Mouse (Mus musculus) limb, embryonic 14.5 days (tissue): ENCODE data around the gene Dync2h1. TPM values are rescaled to one million over a fixed set of nuclear protein-coding genes. Genes with fewer than 3 reads are reported as not detected.

ENCODE experiments used
- ATAC-seq: fragments of 200-750 bp; cut with Nextera tagmentation; 2 replicates; pipeline ENCODE4 v1.8.0; 2017; ENCODE audit warnings: low read depth, moderate number of reproducible peaks, moderate TSS enrichment; ENCODE audit not compliant: low FRiP score
- DNase-seq: peaks from one replicate; pipeline ENCODE4 v3.0.0-alpha.2; 2015; ENCODE audit warnings: low spot score
- H3K27ac ChIP-seq: fragments of 300-500 bp; sonication (generic); replicated peaks from 2 replicates; pipeline ENCODE4 v1.5.1; 2014; ENCODE audit warnings: low read depth, mild to moderate bottlenecking, low read length, moderate library complexity, mixed read lengths
- H3K27me3 ChIP-seq: fragments of 300-500 bp; sonication (generic); 2 replicates; pipeline ENCODE4 v1.6.1; 2014; ENCODE audit warnings: low read length, mixed read lengths; ENCODE audit not compliant: control insufficient read depth, insufficient read depth
- H3K36me3 ChIP-seq: fragments of 300-500 bp; sonication (generic); 2 replicates; pipeline ENCODE4 v1.6.1; 2014; ENCODE audit warnings: mild to moderate bottlenecking, low read length, moderate library complexity, mixed read lengths; ENCODE audit not compliant: control insufficient read depth, insufficient read depth
- H3K4me1 ChIP-seq: fragments of 300-500 bp; sonication (generic); 2 replicates; pipeline ENCODE4 v1.6.1; 2014; ENCODE audit warnings: antibody characterized with exemption, low read length, mixed read lengths; ENCODE audit not compliant: control insufficient read depth, insufficient read depth
- H3K4me2 ChIP-seq: fragments of 300-500 bp; sonication (generic); replicated peaks from 2 replicates; pipeline ENCODE4 v1.6.1; 2014; ENCODE audit warnings: low read depth, mild to moderate bottlenecking, low read length, moderate library complexity; ENCODE audit not compliant: severe bottlenecking
- H3K4me3 ChIP-seq: fragments of 300-500 bp; sonication (generic); replicated peaks from 2 replicates; pipeline ENCODE4 v1.5.1; 2014; ENCODE audit warnings: low read length
- H3K9ac ChIP-seq: fragments of 300-500 bp; sonication (generic); 2 replicates; pipeline ENCODE4 v1.6.1; 2014; ENCODE audit warnings: mild to moderate bottlenecking, low read depth, low read length, moderate library complexity; ENCODE audit not compliant: severe bottlenecking
- H3K9me3 ChIP-seq: fragments of 300-500 bp; sonication (generic); 2 replicates; pipeline ENCODE4 v1.6.1; 2016; ENCODE audit warnings: low read length; ENCODE audit not compliant: control insufficient read depth
- POLR2A ChIP-seq: fragments of 200-500 bp; IDR thresholded peaks from 2 replicates; pipeline ENCODE4 v1.8.0; 2012; ENCODE audit warnings: inconsistent platforms, mild to moderate bottlenecking, moderate library complexity, borderline replicate concordance; ENCODE audit not compliant: insufficient read depth, insufficient read length; ENCODE audit errors: extremely low read depth
- WGBS: fragments of 180-500 bp; shearing (Covaris S2); extraction: QIAGEN DNeasy Blood & Tissue Kit; methylation state at CpG from one replicate; pipeline ENCODE4 v1.1.7; 2014; 5-methylcytosine and 5-hydroxymethylcytosine counted together
- polyA plus RNA-seq, 2 experiments: library from polyadenylated mRNA; depleted of rRNA in 1 of 2; stranded (reverse) in 1 of 2; unstranded in 1 of 2; fragments of >200 nt; fragmentation: Nextera tagmentation in 1 of 2; extraction: Ambion mirVana in 1 of 2; gene quantifications; 2 replicates each; pipeline versions ENCODE4 v1.2.1 to v1.2.3; 2012 to 2014

Dync2h1 gene
- polyA plus RNA-seq, 2 experiments = 5.1 to 17.7 TPM

DNA sequence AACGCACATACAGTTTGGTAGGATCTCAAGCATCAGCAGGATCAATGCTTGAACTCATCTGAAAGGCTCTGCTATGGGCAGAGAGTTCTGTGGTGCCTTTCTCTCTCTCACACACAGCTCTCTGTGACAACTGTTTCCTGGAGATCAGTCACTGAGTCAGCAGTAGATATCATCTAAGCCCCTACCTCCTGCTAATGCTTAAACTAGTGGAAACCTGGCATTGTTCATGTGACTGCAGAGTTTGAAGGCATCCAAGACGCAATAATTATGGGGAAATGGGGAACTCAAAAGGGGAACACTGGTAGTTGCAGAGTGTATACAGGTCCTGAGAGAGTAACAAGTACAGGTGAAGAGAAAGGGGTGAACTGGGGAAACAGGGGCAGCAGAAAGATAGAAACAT lies 109.6 kb downstream of the Dync2h1 start:
- no peak overlapping the region for H3K9ac ChIP-seq
- peaks cover 25% of the 10 kb centered on the region for H3K36me3 ChIP-seq
- no peak overlapping the region for H3K4me3 ChIP-seq
- no peaks in the 10 kb centered on the region for H3K4me1 ChIP-seq
- DNase-seq (no peak), ATAC-seq (no peak)
- no peaks in the 10 kb centered on the region for H3K27me3 ChIP-seq
- no peak for TF ChIP-seq POLR2A
- H3K27ac ChIP-seq = no peak overlapping the region
- H3K4me2 ChIP-seq = no peak overlapping the region
- H3K9me3 ChIP-seq = no peaks in the 10 kb centered on the region
- WGBS = 93% methylated on average over 2 of the region's 2 CpGs

DNA sequence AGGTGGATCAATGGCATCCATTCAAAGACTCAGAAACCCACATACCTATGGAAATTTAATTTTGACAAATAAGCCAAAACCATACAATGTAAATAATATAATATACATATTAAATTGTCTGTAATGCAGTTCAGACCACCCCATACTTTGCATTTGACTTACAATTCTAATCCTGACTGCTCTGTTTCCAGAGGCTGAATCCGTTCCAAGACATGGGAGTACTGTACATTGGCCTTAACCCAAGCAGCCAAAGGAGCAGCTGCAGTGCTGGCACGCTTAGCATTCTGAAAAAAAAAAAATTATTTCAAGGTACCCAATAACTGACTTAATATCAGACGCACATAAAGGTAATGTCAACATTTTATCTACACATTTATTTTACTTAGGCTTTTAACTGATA lies 113.4 kb downstream of the Dync2h1 start:
- Histone ChIP-seq H3K4me3 (no peak overlapping the region), H3K36me3 (peaks cover 14% of the 10 kb centered on the region), H3K4me2 (no peak overlapping the region), H3K9me3 (no peaks in the 10 kb centered on the region), H3K4me1 (no peaks in the 10 kb centered on the region), H3K27ac (no peak overlapping the region), H3K9ac (no peak overlapping the region), H3K27me3 (no peaks in the 10 kb centered on the region)
- no peak for ATAC-seq
- no peak for TF ChIP-seq POLR2A
- DNase-seq = peak; percentile 58
- WGBS = 84% methylated on average over 3 of the region's 3 CpGs

DNA sequence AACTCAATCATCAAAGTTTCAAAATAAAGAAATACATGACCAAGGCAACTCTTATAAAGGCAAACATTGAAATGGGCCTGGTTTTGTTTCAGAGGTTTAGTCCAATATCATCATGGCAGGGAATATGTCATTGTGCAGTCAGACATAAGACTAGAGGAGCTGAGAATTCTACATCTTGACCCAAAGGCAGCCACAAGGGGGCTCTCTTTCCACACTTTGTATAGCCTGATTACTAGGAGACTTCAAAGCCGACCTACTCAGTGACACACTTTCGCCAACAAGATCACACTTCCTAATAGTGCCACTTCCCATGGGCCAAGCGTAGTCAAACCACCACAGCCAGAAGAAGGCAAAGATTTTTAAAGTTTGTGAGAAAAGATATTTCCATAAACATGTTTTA lies 133.7 kb downstream of the Dync2h1 start:
- no peak overlapping the region for H3K4me2 ChIP-seq
- no peak overlapping the region for H3K9ac ChIP-seq
- 77% methylated on average over 3 of the region's 3 CpGs for WGBS
- no peaks in the 10 kb centered on the region for H3K9me3 ChIP-seq
- peak; percentile 61 for DNase-seq
- H3K4me3 ChIP-seq = no peak overlapping the region
- no peak for TF ChIP-seq POLR2A
- ATAC-seq = no peak
- no peaks in the 10 kb centered on the region for H3K27me3 ChIP-seq
- H3K36me3 ChIP-seq = 0 out of 2 replicates have a peak, but pooled peaks cover 8% of the 10 kb centered on the region
- no peaks in the 10 kb centered on the region for H3K4me1 ChIP-seq
- no peak overlapping the region for H3K27ac ChIP-seq

DNA sequence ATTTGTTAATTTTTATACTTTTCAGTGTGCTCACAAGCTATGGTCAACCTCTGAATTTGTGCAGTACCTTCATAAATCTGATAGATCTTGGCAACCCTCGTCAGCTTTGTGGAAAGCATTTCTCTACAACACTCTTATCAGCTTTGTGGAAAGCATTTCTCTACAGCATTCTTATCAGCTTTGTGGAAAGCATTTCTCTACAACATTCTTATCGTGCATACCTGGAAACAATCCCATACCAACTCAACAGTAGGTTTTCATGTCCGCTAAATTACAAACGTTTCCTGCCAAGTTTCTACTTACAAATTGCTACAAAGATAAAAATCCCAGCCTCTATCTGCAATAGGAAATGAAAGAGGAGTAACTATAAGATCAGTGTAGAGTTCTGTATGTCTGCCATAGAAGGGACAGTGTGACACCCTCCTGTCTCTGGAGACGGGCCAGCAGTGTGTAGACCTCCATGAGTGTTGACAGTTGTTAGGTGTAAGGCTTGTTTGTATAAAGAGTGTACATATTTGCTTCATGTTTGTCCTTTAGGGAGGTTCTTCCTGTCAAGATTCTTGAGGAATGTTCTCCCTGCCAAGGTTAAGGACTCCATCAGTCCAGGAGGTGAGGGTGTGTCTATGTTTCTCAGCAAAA lies 141.5 kb downstream of the Dync2h1 start:
- Histone ChIP-seq H3K27me3 (no peaks in the 10 kb centered on the region), H3K4me1 (no peaks in the 10 kb centered on the region), H3K4me2 (no peak overlapping the region), H3K9me3 (0 out of 2 replicates have a peak, but pooled peaks cover 7% of the 10 kb centered on the region), H3K36me3 (peaks cover 23% of the 10 kb centered on the region), H3K9ac (no peak overlapping the region), H3K4me3 (no peak overlapping the region), H3K27ac (no peak overlapping the region)
- DNase-seq = no peak
- WGBS = 93% methylated on average over 5 of the region's 5 CpGs
- no peak for ATAC-seq
- no peak for TF ChIP-seq POLR2A

DNA sequence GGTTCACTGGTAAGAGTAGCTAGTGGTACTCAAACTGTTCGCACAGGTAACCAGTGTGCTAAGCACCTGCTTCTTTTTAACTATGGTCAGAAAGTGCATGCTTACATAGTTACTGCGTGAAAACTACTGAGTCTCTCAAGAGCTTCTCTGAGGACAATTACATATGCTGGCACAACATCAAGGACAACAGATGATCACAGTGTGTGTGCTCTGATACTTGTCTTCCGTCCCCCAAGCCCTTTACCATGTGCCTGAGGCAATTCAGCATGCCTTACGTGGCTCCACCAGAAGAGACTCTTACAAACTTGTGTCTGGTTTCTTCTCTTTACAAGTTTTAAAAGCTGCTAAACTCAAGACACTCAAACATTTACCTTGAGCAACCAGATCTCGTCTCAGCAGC lies 143.0 kb downstream of the Dync2h1 start:
- ATAC-seq (no peak), DNase-seq (no peak)
- Histone ChIP-seq H3K36me3 (peaks cover 23% of the 10 kb centered on the region), H3K4me1 (no peaks in the 10 kb centered on the region), H3K9me3 (0 out of 2 replicates have a peak, but pooled peaks cover 7% of the 10 kb centered on the region), H3K27me3 (no peaks in the 10 kb centered on the region), H3K9ac (no peak overlapping the region), H3K4me2 (no peak overlapping the region), H3K4me3 (no peak overlapping the region), H3K27ac (no peak overlapping the region)
- no peak for TF ChIP-seq POLR2A
- 81% methylated on average over 5 of the region's 5 CpGs for WGBS

DNA sequence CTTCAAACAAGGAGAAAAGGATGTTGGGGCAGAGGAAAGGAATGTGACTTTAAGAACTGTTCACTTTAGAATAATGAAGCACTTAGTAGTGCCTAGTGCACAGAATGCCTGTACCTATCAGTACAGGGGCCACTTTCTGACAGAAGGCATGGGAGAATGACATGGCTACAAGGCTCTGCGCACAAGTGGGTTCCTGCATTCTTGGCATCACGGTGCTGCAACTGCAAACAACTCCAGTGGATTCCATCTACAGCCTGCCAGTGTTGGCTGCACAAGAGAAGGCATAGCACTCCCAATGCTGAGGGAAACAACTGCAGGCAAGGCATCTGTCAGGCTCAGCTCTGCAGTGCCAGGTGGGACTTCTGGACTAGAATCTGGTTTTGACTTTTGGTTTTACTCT lies 151.7 kb downstream of the Dync2h1 start:
- H3K36me3 ChIP-seq = no peaks in the 10 kb centered on the region
- no peaks in the 10 kb centered on the region for H3K4me1 ChIP-seq
- DNase-seq (no peak), ATAC-seq (no peak)
- H3K9me3 ChIP-seq = no peaks in the 10 kb centered on the region
- no peak overlapping the region for H3K27ac ChIP-seq
- no peak for TF ChIP-seq POLR2A
- no peak overlapping the region for H3K9ac ChIP-seq
- H3K4me2 ChIP-seq = no peak overlapping the region
- 95% methylated on average over 2 of the region's 2 CpGs for WGBS
- no peak overlapping the region for H3K4me3 ChIP-seq
- H3K27me3 ChIP-seq = no peaks in the 10 kb centered on the region
